Mouse (Mus musculus): Measurements from ENCODE around the gene Mms19. TPM values are rescaled to one million over a fixed set of nuclear protein-coding genes. Genes with fewer than 3 reads are reported as not detected.

The Mms19 gene
- total RNA-seq (2012; rRNA removed) = 59.6 and 91.5 TPM in 2 replicates

GRCm38 (mm10) chr19:41980819-41981594, at the start of gene Mms19:
Gene Mms19, minus strand, starts transcription at chr19:41981157.
- Histone ChIP-seq H3K4me1 (ENCODE audit: control insufficient read depth in 2 of 2, insufficient read depth in 2 of 2, low read length in 2 of 2, poor library complexity in 1 of 2) (peaks cover 9 to 12% of the 10 kb centered on the region in 2 experiments), H3K36me3 (ENCODE audit: control insufficient read depth, insufficient read depth, low read length, poor library complexity, severe bottlenecking) (0 out of 2 replicates have a peak, but pooled peaks cover 6% of the 10 kb centered on the region), H3K9ac (ENCODE audit: insufficient read depth, low read depth, low read length, poor library complexity, severe bottlenecking) (peak within 1 kb of the TSS; percentile 86), H3K4me3 (ENCODE audit: insufficient read depth in 1 of 2, low read depth in 1 of 2, low read length in 2 of 2, poor library complexity in 1 of 2, severe bottlenecking in 1 of 2) (peak within 1 kb of the TSS; percentile 87 to 93), H3K27ac (ENCODE audit: insufficient read depth, low read depth, low read length, poor library complexity, severe bottlenecking) (peak within 1 kb of the TSS; percentile 85), H3K9me3 (ENCODE audit: control insufficient read depth, insufficient read depth, low read depth, low read length) (no peaks in the 10 kb centered on the region)
- DNase-seq (ENCODE audit: low read depth, low spot score) = peak; percentile 99
- no peak for TF ChIP-seq ZC3H11A (IDR thresholded peaks at IDR 0.05; ENCODE audit: borderline replicate concordance, low read depth, low read length)
- TF ChIP-seq MAFK (IDR thresholded peaks at IDR 0.05; ENCODE audit: insufficient read depth, low read depth, low read length) = no peak
- TF ChIP-seq CHD2 (IDR thresholded peaks at IDR 0.05; ENCODE audit: low read depth, low read length) = no peak
- no peak; the same call in 1 of the 2 replicates for TF ChIP-seq HCFC1 (IDR thresholded peaks at IDR 0.05; ENCODE audit: borderline replicate concordance, insufficient read depth, low read length)
- no peak for TF ChIP-seq ZNF384 (IDR thresholded peaks at IDR 0.05; ENCODE audit: low read depth, low read length)
- in situ Hi-C loops (cut with MboI; ENCODE audit: low sequenced_read_pairs in 2 of 2, unreplicated experiment in 2 of 2) = no loop called here

GRCm38 (mm10) chr19:42026158-42026557, 45.2 kb upstream of the Mms19 start:
- H3K27ac ChIP-seq (ENCODE audit: insufficient read depth, low read depth, low read length, poor library complexity, severe bottlenecking) = no peak overlapping the region
- H3K4me3 ChIP-seq (ENCODE audit: insufficient read depth in 1 of 2, low read depth in 1 of 2, low read length in 2 of 2, poor library complexity in 1 of 2, severe bottlenecking in 1 of 2) = no peak overlapping the region
- in situ Hi-C loops (cut with MboI; ENCODE audit: low sequenced_read_pairs in 2 of 2, unreplicated experiment in 2 of 2) = no loop called here
- TF ChIP-seq MAFK (IDR thresholded peaks at IDR 0.05; ENCODE audit: insufficient read depth, low read depth, low read length) (no peak), ZC3H11A (IDR thresholded peaks at IDR 0.05; ENCODE audit: borderline replicate concordance, low read depth, low read length) (peak; percentile 24; the same call in 1 of the 2 replicates)
- peaks cover 2 to 14% of the 10 kb centered on the region in 2 experiments; a peak in 3 of 4 replicates for H3K4me1 ChIP-seq (ENCODE audit: control insufficient read depth in 2 of 2, insufficient read depth in 2 of 2, low read length in 2 of 2, poor library complexity in 1 of 2)
- DNase-seq (ENCODE audit: low read depth, low spot score) = peak; percentile 51
- no peaks in the 10 kb centered on the region for H3K36me3 ChIP-seq (ENCODE audit: control insufficient read depth, insufficient read depth, low read length, poor library complexity, severe bottlenecking)
- H3K9me3 ChIP-seq (ENCODE audit: control insufficient read depth, insufficient read depth, low read depth, low read length) = no peaks in the 10 kb centered on the region
- H3K9ac ChIP-seq (ENCODE audit: insufficient read depth, low read depth, low read length, poor library complexity, severe bottlenecking) = no peak overlapping the region

- no peak for TF ChIP-seq MAFK (IDR thresholded peaks at IDR 0.05; ENCODE audit: insufficient read depth, low read depth, low read length)
- no peak for TF ChIP-seq ZNF384 (IDR thresholded peaks at IDR 0.05; ENCODE audit: low read depth, low read length)
- TF ChIP-seq CHD2 (IDR thresholded peaks at IDR 0.05; ENCODE audit: low read depth, low read length) = no peak
- TF ChIP-seq HCFC1 (IDR thresholded peaks at IDR 0.05; ENCODE audit: borderline replicate concordance, insufficient read depth, low read length) = no peak
- TF ChIP-seq ZC3H11A (IDR thresholded peaks at IDR 0.05; ENCODE audit: borderline replicate concordance, low read depth, low read length) = no peak
- 0 out of 4 replicates have a peak overlapping the region, but pooled peaks of 1 of the 2 experiments have one; percentile 22 for H3K4me3 ChIP-seq (ENCODE audit: insufficient read depth in 1 of 2, low read depth in 1 of 2, low read length in 2 of 2, poor library complexity in 1 of 2, severe bottlenecking in 1 of 2)
- H3K36me3 ChIP-seq (ENCODE audit: control insufficient read depth, insufficient read depth, low read length, poor library complexity, severe bottlenecking) = no peaks in the 10 kb centered on the region
- peaks cover 2 to 19% of the 10 kb centered on the region in 2 experiments; a peak in 3 of 4 replicates for H3K4me1 ChIP-seq (ENCODE audit: control insufficient read depth in 2 of 2, insufficient read depth in 2 of 2, low read length in 2 of 2, poor library complexity in 1 of 2)
- H3K27ac ChIP-seq (ENCODE audit: insufficient read depth, low read depth, low read length, poor library complexity, severe bottlenecking) = peak overlapping the region; percentile 50; the same call in 1 of the 2 replicates
- H3K9me3 ChIP-seq (ENCODE audit: control insufficient read depth, insufficient read depth, low read depth, low read length) = no peaks in the 10 kb centered on the region
- H3K9ac ChIP-seq (ENCODE audit: insufficient read depth, low read depth, low read length, poor library complexity, severe bottlenecking) = peak overlapping the region; percentile 8; the same call in 1 of the 2 replicates
- DNase-seq (ENCODE audit: low read depth, low spot score) = no peak
- in situ Hi-C loops (cut with MboI; ENCODE audit: low sequenced_read_pairs in 2 of 2, unreplicated experiment in 2 of 2) = no loop called here
Observed at GRCm38 (mm10) chr19:42022542-42022848, 41.5 kb upstream of the Mms19 start.

- Histone ChIP-seq H3K36me3 (ENCODE audit: control insufficient read depth, insufficient read depth, low read length, poor library complexity, severe bottlenecking) (no peaks in the 10 kb centered on the region), H3K4me1 (ENCODE audit: control insufficient read depth in 2 of 2, insufficient read depth in 2 of 2, low read length in 2 of 2, poor library complexity in 1 of 2) (peaks cover 2 to 19% of the 10 kb centered on the region in 2 experiments; a peak in 3 of 4 replicates), H3K4me3 (ENCODE audit: insufficient read depth in 1 of 2, low read depth in 1 of 2, low read length in 2 of 2, poor library complexity in 1 of 2, severe bottlenecking in 1 of 2) (0 out of 4 replicates have a peak overlapping the region, but pooled peaks of 1 of the 2 experiments have one; percentile 22), H3K27ac (ENCODE audit: insufficient read depth, low read depth, low read length, poor library complexity, severe bottlenecking) (peak overlapping the region; percentile 50), H3K9ac (ENCODE audit: insufficient read depth, low read depth, low read length, poor library complexity, severe bottlenecking) (peak overlapping the region; percentile 8; the same call in 1 of the 2 replicates), H3K9me3 (ENCODE audit: control insufficient read depth, insufficient read depth, low read depth, low read length) (no peaks in the 10 kb centered on the region)
- in situ Hi-C loops (cut with MboI; ENCODE audit: low sequenced_read_pairs in 2 of 2, unreplicated experiment in 2 of 2) = no loop called here
- no peak for TF ChIP-seq HCFC1 (IDR thresholded peaks at IDR 0.05; ENCODE audit: borderline replicate concordance, insufficient read depth, low read length)
- no peak for TF ChIP-seq ZC3H11A (IDR thresholded peaks at IDR 0.05; ENCODE audit: borderline replicate concordance, low read depth, low read length)
- no peak for TF ChIP-seq MAFK (IDR thresholded peaks at IDR 0.05; ENCODE audit: insufficient read depth, low read depth, low read length)
- no peak for TF ChIP-seq CHD2 (IDR thresholded peaks at IDR 0.05; ENCODE audit: low read depth, low read length)
- no peak for TF ChIP-seq ZNF384 (IDR thresholded peaks at IDR 0.05; ENCODE audit: low read depth, low read length)
- DNase-seq (ENCODE audit: low read depth, low spot score) = no peak
Observed at GRCm38 (mm10) chr19:42021681-42022541, 41.0 kb upstream of the Mms19 start.
